Mouse (Mus musculus): Measurements from ENCODE around the gene Pacsin3.
"Not testable (repeated sequence)": the region's sequence is repeated elsewhere in the genome, so short reads cannot be mapped to it uniquely, and the experiment has no call there.

The Pacsin3 gene

DNA sequence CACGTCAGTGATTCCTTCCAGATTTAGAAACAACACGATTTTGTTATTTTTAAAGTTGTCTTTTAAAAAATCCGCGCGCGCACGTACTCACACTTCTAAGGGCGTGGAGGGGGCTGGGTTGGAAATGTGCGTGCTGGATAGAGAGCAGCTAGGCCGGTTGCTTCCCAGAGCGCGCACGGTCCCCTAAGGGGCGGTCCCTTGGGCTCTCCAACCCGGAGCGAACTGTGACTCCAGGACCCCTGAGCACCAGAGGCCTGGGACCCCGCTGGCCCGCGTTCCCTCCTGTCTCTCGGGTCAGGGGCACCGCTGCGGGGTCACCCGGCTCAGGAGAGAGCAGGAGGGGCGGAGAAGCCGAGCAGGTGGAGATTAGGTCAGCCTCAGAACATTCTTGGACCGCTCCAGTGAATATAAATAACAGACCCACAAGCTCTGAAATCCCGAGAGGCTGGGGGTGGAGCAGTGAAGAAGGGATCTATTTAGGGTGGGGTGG lies at the start of gene Pacsin3:
TSS of gene Pacsin3 (plus strand) at position 294 of the 490 bp plus-strand sequence.
- peak in 1 of 2 experiments; percentile 64 for DNase-seq (ENCODE audit: low spot score in 2 of 2)

DNA sequence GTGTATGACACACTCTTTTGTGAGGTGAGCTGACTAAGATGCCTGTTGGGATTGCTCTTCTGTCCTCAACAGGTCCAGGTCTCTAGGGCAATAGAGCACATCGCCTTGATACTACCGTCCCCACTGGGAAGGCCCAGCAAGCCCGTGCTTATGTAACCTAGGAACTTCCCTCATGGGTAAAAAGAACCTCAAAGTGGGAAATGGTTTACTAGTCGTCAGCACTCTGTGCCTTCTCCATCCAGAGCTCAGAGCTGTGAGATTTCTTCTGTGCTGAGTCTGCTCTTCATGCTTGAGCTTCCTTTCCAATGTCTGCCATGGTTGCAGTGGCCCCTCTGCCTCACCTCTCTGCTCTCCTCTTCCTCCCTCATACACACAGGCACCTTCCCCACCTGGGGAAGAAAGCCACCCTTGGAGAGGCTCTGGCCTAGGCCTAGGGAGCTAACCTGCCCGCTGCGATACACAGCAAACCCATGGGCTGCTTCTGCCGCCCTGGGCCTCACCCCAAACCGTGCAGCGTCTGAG lies 49.4 kb upstream of the Pacsin3 start:
- no peak for DNase-seq (ENCODE audit: low spot score in 2 of 2)

DNA sequence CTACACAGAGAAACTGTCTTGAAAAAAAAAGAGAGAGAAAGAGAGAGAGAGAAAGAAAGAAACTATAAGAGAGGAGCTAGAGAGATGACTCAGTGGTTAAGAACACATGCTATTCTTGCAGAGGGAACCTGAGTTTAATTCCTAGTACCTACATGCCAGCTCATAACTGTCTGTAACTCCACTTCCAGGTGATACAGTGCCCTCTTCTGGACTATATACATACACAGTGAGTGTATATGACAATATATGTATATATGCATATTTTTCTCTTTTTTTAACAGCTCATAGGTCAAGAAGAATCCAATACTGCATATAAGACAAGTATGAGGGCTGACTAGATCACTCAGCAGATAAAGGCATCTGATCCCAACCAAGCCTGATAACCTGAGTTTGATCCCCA lies 42.4 kb upstream of the Pacsin3 start:
- no peak for DNase-seq (ENCODE audit: low spot score in 2 of 2)

DNA sequence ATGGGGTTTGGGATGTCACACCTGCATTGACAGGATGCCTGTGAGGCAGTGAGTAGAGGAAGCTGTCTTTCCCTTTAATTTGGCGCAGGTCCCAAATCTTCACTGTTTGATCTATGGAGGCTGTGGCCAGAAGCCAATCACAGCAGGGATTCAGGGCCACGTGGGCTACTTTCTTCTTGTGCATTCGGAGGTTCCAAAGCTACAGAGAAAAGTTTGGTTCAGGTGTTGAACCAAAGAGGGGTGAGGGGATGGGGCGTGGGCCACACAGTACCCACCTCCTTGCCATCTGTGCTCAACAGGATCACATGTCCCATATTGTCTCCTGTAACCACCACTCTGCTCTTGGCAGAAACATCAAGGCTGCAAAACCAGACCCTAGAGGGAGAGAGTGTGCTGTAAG lies 38.7 kb upstream of the Pacsin3 start:
- DNase-seq (ENCODE audit: low spot score in 2 of 2) = no peak

DNA sequence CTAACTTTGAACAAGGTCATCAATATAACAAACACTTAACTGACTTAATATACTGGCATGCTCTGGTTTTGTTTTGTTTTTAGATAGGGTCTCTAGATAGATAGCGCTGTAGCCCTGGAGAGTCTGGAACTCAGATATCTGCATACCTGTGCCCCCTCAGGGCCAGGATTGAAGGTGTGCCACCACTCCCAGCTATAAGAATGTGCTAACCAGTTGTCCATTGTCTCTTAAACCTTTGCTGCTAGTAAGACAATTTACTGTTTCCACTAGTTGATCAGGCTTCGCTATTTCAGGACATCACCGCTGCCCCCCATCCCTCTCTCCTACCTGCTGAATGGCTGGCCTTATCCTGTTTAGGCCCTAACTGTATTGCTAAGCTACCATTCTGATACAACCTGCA lies 35.3 kb upstream of the Pacsin3 start:
- DNase-seq (ENCODE audit: low spot score in 2 of 2) = no peak

DNA sequence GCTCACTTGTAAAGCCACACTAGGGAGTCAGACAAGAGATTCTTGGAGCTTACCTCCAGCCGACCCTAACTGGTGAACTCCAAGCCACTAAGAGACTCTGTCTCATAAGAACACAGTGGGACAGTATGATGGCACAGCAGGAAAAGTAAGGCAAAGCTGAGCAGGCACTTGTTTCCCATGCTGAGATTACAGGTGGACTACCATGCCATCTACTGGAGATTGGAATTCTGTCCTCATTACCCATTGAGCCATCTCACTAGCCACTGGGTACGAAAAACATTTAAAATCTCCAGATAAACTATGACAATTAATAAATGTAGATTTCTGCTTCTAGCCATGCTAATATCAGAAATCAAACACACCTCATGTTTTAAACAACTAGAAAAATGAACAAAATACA lies 32.1 kb upstream of the Pacsin3 start:
- no peak for DNase-seq (ENCODE audit: low spot score in 2 of 2)

DNA sequence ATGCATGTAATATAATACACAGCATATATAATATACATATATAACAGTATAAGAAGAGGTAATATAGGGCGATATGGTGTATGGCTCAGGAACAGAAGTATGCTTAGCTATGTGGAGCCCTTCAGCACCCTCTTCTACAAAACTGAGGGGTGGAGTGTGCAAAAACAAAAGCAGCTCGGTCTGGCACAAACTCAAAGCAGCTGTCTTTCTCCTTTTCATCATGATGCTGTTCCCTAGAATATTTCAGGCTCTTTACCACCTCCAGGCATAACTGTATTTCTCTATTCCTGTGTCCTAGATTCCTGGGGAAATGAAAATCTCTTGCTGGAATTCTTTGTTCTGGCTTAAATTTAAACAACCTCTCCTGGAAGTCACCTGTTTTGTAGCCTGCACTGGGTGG lies 26.0 kb upstream of the Pacsin3 start:
- peak; percentile 46 to 75 for DNase-seq (ENCODE audit: low spot score in 2 of 2)

DNA sequence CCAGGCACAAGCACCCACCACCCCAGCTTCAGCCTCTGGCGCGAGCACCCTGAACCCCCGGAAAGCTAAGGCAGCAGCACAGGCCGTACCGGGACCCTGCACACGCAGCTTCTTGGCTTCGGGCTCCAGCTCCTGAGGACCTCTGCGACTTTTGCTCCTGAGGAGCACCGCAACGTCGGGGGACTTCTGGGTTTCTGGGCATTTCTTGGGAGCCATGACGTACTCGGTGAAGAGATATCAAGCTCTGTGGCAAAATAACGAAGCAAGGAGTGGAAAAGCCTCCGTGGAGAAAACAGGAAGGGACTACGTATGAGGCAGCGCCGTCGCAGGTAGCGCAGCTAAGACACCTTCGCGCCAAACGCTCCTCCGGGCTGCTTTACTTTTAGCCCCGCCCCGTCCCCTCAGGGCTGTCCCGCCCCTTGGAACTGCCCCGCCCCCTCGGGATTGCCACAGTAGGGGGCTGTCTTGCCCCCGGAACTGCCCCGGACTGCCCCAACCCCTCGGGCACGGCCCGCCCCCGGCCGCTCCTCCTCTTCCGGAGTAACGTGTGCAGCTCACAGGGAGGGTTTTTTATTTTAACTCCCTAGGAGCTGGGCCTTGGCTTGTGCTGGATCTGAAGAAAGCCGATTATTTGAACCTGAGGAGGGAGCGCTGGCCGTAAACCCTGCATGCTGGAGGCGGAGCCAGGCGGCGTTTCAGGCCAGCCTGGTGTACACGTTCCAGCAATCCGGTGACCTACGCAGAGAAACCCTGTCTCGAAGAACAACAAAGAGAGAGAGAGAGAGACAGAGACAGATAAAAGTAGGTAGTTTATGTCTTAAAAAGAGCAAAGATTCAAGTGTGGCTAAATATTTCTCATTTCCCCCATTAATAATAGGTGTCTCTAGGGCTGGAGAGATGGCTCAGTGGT lies 18.9 kb upstream of the Pacsin3 start, which contains the start of gene Ddb2:
TSS of gene Ddb2 (minus strand) at position 382 of the 910 bp plus-strand sequence.
- DNase-seq (ENCODE audit: low spot score in 2 of 2) = peak; percentile 81

DNA sequence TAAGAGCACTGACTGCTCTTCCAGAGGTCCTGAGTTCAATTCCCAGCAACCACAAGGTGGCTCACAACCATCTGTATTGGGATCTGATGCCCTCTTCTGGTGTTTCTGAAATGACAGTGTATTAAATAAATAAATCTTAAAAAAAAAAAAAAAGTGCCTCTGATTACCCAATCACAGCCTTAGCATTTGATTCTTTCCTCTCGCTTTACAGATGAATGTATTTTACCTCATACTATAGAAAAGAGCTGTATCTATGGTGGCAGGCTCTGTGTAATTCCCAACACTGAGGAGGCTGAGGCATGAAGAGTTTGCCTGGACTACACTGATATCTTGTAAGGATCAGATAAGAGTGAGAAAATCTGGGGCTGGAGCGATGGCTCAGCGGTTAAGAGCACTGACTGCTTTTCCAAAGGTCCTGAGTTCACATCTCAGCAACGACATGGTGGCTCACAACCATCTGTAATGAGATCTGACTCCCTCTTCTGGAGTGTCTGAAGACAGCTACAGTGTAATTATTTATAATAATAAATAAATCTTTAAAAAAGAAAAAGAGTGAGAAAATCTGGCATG lies 18.2 kb upstream of the Pacsin3 start:
- not testable (repeated sequence) for DNase-seq (ENCODE audit: low spot score in 2 of 2)

DNA sequence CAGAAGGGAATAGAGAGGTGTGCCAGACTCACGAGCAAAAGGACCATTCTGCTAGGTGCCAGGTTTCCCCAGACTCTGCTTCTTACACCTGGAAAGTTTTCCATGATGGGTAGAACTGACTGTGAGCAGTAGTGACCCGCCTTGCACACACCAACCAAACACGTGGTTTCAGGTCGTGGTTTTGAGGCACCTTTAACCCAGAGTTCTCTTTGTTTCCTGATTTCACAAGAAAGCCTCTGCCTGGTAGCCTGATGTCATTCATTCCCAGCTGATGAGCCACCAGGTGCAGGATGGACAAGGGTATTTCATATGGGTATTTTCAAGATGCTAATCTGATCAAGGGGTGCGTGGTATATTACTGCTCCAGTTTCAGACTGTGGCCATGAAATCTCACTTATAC lies 13.2 kb upstream of the Pacsin3 start:
- no peak for DNase-seq (ENCODE audit: low spot score in 2 of 2)

DNA sequence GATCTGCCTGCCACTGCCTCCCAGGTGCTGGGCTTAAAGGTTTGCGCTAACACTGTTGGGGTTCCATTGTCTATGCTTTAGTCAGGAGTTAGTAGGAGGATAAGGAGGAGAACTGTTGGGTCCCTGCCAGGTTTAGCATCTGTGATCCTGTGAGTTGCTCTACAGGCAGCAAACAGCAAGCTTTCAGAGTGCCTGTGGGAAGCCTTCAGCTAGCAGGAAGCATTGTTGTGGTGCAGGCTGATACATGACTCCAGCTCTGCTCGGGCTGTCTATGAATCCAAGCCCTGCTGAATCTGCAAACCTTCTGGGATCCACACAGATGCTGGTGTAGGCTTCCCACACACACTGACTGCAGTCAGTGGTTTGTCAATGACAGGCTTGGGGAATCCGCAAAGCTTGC lies 12.3 kb upstream of the Pacsin3 start:
- peak; percentile 73 to 80 for DNase-seq (ENCODE audit: low spot score in 2 of 2)

DNA sequence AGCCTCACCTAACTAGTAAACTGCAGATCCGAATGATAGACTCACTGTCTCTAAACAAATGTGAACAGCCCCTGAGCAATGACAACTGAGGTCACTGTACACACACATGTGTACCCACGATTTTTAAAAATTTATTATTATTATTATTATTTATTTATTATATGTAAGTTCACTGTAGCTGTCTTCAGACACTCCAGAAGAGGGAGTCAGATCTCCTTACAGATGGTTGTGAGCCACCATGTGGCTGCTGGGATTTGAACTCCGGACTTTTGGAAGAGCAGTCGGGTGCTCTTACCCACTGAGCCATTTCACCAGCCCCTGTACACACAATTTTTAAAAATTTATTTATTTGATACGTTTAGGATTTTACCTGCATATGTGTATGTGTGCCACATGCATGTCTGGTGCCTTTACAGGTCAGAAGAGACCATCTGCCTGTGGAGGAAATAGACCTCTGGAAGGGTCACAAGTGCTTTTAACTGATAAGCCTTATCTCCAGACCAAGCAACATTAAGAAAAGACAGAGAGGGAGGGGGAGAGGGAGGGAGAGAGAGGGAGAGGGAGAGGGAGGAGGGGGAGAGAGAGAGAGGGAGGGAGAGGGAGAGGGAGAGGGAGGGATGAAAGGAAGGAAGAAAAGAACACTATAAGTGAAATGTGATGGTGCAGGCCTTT lies 11.1 kb upstream of the Pacsin3 start:
- no peak for DNase-seq (ENCODE audit: low spot score in 2 of 2)

DNA sequence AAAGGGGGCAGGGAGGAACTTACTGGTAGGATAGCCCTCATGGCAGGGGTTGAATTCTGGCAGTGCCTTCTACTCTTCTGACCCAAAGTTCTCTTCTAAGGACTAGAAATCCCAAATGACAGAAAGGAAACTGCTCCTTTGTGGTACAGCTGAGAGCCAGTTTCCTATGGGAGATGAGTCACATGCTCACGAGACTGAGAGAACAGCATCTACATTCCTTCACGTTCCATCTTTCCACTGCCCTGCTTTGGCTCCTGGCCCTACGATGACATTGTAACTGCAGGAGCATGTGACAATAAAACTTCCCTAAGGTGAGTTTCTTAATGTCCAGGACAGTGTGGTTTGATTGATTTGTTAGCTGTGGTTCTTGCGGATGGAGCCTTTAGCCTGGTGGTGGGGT lies 7.4 kb upstream of the Pacsin3 start:
- no peak for DNase-seq (ENCODE audit: low spot score in 2 of 2)

DNA sequence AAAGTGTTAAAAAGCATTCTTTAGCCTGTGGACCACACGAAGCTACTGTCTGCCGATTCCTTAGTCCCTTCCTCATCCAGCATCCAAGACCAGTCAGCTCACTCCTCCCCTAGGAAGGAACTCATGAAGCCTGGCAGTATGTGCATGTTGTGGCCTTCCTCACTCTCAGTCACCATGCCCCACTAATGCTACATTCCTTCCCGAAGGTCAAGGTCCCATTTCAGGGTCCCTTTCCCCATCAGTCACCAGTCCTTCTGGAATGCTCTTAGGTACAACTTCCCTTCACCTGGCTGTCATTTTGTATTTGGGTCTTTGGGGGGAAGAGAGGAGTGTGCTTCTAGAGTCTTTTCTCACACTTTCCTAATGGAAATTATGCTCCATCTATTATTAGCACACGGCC lies 3.8 kb upstream of the Pacsin3 start:
- no peak for DNase-seq (ENCODE audit: low spot score in 2 of 2)

DNA sequence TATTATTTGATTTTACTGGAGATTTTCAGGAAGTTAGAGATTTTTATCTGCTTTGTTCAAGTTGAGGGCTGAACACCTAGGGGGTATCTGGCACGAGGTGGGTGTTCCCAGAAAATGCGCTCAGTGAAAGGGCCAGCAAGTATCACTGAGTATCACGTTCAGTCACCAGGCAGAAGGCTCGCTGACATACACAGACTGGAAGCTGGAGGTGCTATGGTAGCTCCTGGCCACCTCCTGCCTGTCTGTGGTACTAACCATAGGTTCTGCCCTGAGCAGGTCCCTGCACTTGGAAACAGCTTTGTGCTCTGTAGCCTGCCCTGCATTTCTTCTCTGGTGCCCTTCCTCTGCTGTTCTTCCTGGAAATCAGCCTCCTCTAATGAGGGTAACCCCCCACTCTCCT lies 3.2 kb upstream of the Pacsin3 start:
- no peak for DNase-seq (ENCODE audit: low spot score in 2 of 2)

DNA sequence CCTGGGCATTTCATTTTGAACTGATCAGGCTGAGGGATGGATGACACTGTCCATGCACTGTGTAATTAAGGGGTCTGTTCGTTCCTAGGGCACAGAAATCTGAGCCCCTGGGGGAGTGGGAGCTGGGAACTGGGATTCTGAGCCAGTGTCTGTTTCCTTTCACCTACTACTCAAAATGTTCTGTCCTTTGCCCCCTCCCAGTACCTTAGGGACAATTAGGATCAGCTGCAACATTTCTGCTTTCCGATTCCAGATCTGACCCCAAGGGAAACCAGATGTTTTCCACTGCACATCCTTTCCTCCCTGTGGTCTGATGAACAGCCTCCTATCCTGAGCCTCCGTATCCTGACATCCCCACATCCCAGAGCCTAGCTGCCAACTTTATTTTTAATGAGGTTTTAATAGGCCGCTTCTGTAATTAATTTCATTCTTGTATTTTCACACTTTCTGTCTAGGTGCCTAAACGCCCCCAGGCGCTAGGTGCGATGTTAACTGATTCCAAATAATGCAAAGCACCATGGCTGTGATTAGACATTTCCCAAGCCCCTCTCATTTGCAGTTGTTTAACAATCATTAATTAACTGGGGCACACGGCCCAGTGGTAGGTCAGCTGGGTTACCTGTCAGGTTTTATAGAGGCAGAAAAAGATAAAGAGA lies 901 bp upstream of the Pacsin3 start:
- DNase-seq (ENCODE audit: low spot score in 2 of 2) = no peak

DNA sequence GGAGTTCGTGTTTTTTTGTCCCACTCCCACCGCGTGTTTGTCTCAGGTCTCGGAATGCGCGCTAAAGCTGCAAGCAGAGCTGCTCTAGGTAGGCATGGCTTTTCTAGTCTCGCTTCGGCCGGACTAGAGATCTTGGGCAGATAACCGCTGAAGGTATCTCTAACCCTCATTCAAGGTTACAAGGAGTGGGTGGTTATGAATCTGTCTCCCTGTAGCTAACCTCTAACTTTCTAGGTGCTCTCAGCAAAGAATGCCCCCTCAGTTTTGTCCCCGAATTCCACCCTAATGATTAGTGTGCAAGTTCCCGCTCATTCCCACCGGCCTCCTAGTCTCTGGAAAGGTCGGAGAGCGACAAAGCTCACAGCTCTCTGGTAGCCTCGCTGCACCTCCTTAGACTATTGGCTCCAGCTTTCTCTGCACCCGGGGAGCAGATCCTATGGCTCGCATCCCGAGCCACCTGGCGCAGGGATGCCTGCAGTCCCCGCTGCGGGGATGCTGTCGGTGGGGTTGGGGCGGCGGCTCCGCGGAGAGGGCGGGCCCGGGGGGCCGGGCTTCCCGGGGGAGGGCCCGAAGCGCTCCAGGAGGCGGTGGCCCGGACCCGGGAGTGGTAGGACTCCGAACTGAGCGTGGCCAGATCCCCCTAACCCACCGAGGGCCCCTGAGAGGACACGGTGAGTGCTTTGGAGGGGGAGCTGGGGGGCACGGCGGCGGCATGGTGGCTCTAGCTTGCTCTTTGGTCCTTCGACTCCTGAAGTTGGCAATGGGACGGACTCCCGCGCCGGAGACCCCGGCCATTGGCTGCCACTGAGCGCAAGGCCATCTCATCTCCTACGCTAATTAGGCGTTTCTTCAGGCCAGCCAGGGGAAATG lies 737 bp downstream of the Pacsin3 start:
- peak; percentile 43 to 47 for DNase-seq (ENCODE audit: low spot score in 2 of 2)

DNA sequence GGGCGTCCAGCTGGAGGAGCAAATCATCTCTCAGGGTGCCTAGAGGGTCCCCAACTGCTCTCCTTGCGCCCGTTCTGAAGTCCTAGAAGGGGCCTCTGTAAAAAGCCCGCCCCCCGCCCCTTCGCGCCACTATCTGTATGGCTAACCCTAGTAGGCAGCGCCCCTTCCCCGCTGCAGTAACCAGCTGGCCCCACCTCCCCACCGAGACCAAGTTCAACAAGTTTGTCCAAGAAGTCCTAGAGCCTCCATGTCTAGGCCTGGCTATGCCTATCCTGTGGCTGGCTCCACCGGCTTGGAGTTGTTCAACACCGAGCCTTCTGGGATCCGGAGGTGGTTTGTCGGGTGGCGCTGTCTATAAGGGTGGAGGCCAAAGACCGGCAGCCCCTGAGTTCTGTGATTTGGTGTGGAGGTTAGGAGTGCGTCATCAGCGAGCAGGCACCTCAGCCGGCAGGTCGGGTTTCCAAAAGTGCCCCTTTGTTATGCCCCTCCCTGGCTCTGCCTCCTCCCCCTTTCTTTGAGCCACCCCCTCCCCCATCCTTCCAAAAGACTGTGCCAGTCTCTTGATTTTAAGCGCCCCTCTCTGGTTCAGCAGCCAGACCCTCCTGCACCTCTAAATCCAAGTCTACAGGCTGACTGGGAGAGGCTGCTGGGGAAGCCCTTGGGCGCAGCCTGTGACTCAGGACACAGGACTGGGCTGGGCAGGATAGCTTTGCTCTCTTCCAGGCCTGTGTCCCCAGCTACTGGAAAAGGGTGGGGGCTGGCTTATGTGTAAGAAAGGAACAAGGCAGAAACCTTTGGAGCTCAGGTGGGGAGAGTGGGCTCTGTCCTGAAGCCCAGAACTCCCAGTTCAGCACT lies 1.6 kb downstream of the Pacsin3 start:
- no peak for DNase-seq (ENCODE audit: low spot score in 2 of 2)

DNA sequence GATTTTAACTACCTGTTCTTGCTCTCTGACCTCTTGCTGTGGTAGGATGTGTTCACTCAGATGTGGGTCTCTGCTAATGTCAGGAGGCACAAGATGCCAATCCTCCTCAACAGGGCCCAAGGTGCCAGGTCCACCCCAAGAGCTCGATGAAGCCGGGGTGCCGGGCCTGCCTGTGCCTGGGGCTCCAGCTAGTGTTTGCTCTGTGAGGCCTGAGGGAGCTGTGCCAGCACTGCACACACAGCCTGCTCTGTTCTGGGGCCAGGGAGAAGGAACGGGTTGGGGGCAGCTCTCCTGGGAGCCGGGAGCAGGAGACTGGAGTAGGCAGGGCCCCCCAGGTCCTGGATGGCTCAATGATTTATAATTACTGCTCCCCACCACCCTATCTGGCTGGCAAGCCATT lies 2.3 kb downstream of the Pacsin3 start:
- DNase-seq (ENCODE audit: low spot score in 2 of 2) = peak in 1 of 2 experiments; percentile 57

DNA sequence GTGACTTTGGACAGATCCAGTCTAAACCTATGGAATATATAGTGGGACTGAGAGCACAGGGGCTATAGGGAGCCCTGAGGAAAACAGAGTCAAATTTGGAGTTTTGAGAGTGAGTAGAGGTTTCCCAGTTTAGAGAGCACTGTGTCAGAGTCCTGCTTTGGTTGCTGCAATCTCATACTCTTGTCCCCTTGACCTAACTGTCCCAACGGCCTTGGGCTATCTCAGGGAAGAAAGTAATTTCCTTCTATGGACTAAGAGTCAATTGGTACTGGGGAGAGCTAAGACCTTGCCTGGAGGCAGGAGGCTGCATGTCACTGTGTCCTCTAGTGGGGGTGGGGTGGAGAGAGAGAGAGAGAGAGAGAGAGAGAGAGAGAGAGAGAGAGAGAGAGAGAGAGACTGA lies 3.1 kb downstream of the Pacsin3 start:
- no peak for DNase-seq (ENCODE audit: low spot score in 2 of 2)
